33 mouse cellular contexts compared by ENCODE assay signal in genomic region chr7:135613380-135613779, GRCm38 (mm10).
"Had no signal": no experiment of that assay in that cellular context is flagged by ENCODE, and none has a peak within 500 bp of the region (broad histone marks: within the 10 kb centered on the region; RNA-seq: fewer than 3 reads in every experiment).

No protein-coding gene starts in this region.

- H3K27me3 ChIP-seq: heart, embryonic 15.5 days; hindbrain, embryonic 12.5 days; hindbrain, embryonic 13.5 days; hindbrain, embryonic 15.5 days; intestine, embryonic 15.5 days; kidney, embryonic 15.5 days had no signal

- H3K4me3 ChIP-seq: heart, embryonic 10.5 days; heart, embryonic 12.5 days; heart, embryonic 13.5 days; heart, embryonic 15.5 days; hindbrain, embryonic 10.5 days; hindbrain, embryonic 12.5 days; hindbrain, embryonic 13.5 days; hindbrain, embryonic 15.5 days; intestine, embryonic 15.5 days; kidney, embryonic 15.5 days; left cerebral cortex, adult 2 months had no signal

- H3K9me3 ChIP-seq: heart, embryonic 10.5 days; heart, embryonic 13.5 days; heart, embryonic 15.5 days; hindbrain, embryonic 10.5 days; hindbrain, embryonic 12.5 days; hindbrain, embryonic 13.5 days; hindbrain, embryonic 15.5 days; intestine, embryonic 15.5 days; kidney, embryonic 15.5 days had no signal

- H3K36me3 ChIP-seq: heart, embryonic 12.5 days; heart, embryonic 13.5 days; heart, embryonic 15.5 days; hindbrain, embryonic 10.5 days; hindbrain, embryonic 12.5 days; hindbrain, embryonic 13.5 days; hindbrain, embryonic 15.5 days; intestine, embryonic 15.5 days; kidney, embryonic 15.5 days had no signal

- ATAC-seq: hindbrain, embryonic 16.5 days; hindbrain, postnatal 0 days; inflammation-experienced regulatory T-cells, adult 6 months; intestine, embryonic 15.5 days; intestine, embryonic 16.5 days; intestine, postnatal 0 days had no signal

- DNase-seq: heart, postnatal 10 days; heart, postnatal 36 days; heart, postnatal 4 days; kidney, adult 11 months; kidney, adult 18-20 months; kidney, adult 2 months; kidney, adult 8-10 months; kidney, adult 9 months; kidney, postnatal 10 days; kidney, postnatal 14 days; kidney, postnatal 25 days; kidney, postnatal 36 days; kidney, postnatal 4 days; layer of hippocampus, adult 9-11 months had no signal

- H3K27ac ChIP-seq: heart, embryonic 10.5 days; heart, embryonic 13.5 days; heart, embryonic 15.5 days; hindbrain, embryonic 12.5 days; hindbrain, embryonic 14.5 days; hindbrain, embryonic 15.5 days; hindbrain, postnatal 0 days; intestine, embryonic 15.5 days; kidney, embryonic 15.5 days; kidney, postnatal 0 days; left cerebral cortex, adult 2 months had no signal

- H3K4me2 ChIP-seq: heart, embryonic 11.5 days; heart, embryonic 12.5 days; heart, embryonic 13.5 days; heart, embryonic 15.5 days; hindbrain, embryonic 12.5 days; hindbrain, embryonic 13.5 days; hindbrain, embryonic 14.5 days; hindbrain, embryonic 15.5 days; intestine, embryonic 15.5 days; kidney, embryonic 15.5 days had no signal

- H3K9ac ChIP-seq: heart, embryonic 12.5 days; heart, embryonic 13.5 days; heart, embryonic 15.5 days; hindbrain, embryonic 12.5 days; hindbrain, embryonic 13.5 days; hindbrain, embryonic 14.5 days; hindbrain, embryonic 15.5 days; intestine, embryonic 15.5 days; kidney, embryonic 15.5 days had no signal
